Mouse (Mus musculus) stomach, embryonic 16.5 days (tissue): ENCODE results near the gene 4921524J17Rik. TPM values are rescaled to one million over a fixed set of nuclear protein-coding genes. Genes with fewer than 3 reads are reported as not detected.

Experiments
- ATAC-seq: fragments of 200-750 bp; cut with Nextera tagmentation; 2 replicates; pipeline ENCODE4 v1.8.0; 2017; ENCODE audit warnings: moderate number of reproducible peaks, moderate TSS enrichment; ENCODE audit not compliant: insufficient read depth, low FRiP score
- H3K27ac ChIP-seq: fragments of 300-500 bp; sonication (generic); 2 replicates; pipeline ENCODE4 v1.5.1; 2014; ENCODE audit warnings: low read length
- H3K27me3 ChIP-seq: fragments of 300-500 bp; sonication (generic); 2 replicates; pipeline ENCODE4 v1.6.1; 2014; ENCODE audit warnings: low read length, control low read depth, mixed read lengths; ENCODE audit not compliant: control insufficient read depth, insufficient read depth
- H3K36me3 ChIP-seq: fragments of 300-500 bp; sonication (generic); 2 replicates; pipeline ENCODE4 v1.6.1; 2014; ENCODE audit warnings: low read length; ENCODE audit not compliant: control insufficient read depth, insufficient read depth
- H3K4me1 ChIP-seq: fragments of 300-500 bp; sonication (generic); 2 replicates; pipeline ENCODE4 v1.6.1; 2014; ENCODE audit warnings: low read length, control low read depth, mixed read lengths; ENCODE audit not compliant: control insufficient read depth, insufficient read depth
- H3K4me2 ChIP-seq: fragments of 300-500 bp; sonication (generic); 2 replicates; pipeline ENCODE4 v1.6.1; 2014; ENCODE audit warnings: low read depth, low read length, mixed read lengths
- H3K4me3 ChIP-seq: fragments of 300-500 bp; sonication (generic); replicated peaks from 2 replicates; pipeline ENCODE4 v1.5.1; 2014; ENCODE audit warnings: mild to moderate bottlenecking, low read length
- H3K9ac ChIP-seq: fragments of 300-500 bp; sonication (generic); 2 replicates; pipeline ENCODE4 v1.6.1; 2014; ENCODE audit warnings: low read length
- H3K9me3 ChIP-seq: fragments of 300-500 bp; sonication (generic); replicated peaks from 2 replicates; pipeline ENCODE4 v1.6.1; 2016; ENCODE audit warnings: low read length, control low read depth; ENCODE audit not compliant: control insufficient read depth
- WGBS: fragments of 180-500 bp; shearing (Covaris S2); extraction: QIAGEN DNeasy Blood & Tissue Kit; methylation state at CpG from one replicate; pipeline ENCODE4 v1.1.7; 2014; 5-methylcytosine and 5-hydroxymethylcytosine counted together
- polyA plus RNA-seq: library from polyadenylated mRNA; unstranded; fragments of >200 nt; fragmentation: Nextera tagmentation; extraction: Ambion mirVana; gene quantifications from 2 replicates; pipeline ENCODE4 v1.2.1, GENCODE M21; 2015

4921524J17Rik gene
- polyA plus RNA-seq, 1 experiment from 2014 or later = 41.0 TPM

GRCm38 (mm10) chr8:85363406-85363805, 69.2 kb downstream of the 4921524J17Rik start:
- H3K4me3 ChIP-seq = no peak overlapping the region
- no peak overlapping the region for H3K27ac ChIP-seq
- H3K36me3 ChIP-seq = no peaks in the 10 kb centered on the region
- ATAC-seq = no peak
- no peaks in the 10 kb centered on the region for H3K27me3 ChIP-seq
- no peak overlapping the region for H3K4me2 ChIP-seq
- no peaks in the 10 kb centered on the region for H3K9me3 ChIP-seq
- H3K9ac ChIP-seq = no peak overlapping the region
- no peaks in the 10 kb centered on the region for H3K4me1 ChIP-seq
- WGBS = 71% methylated on average over 6 of the region's 6 CpGs

GRCm38 (mm10) chr8:85362211-85362610, 70.4 kb downstream of the 4921524J17Rik start:
- H3K4me2 ChIP-seq = no peak overlapping the region
- no peak overlapping the region for H3K27ac ChIP-seq
- no peaks in the 10 kb centered on the region for H3K9me3 ChIP-seq
- H3K27me3 ChIP-seq = no peaks in the 10 kb centered on the region
- H3K4me1 ChIP-seq = no peaks in the 10 kb centered on the region
- WGBS = 74% methylated on average over 4 of the region's 4 CpGs
- no peak for ATAC-seq
- no peaks in the 10 kb centered on the region for H3K36me3 ChIP-seq
- H3K9ac ChIP-seq = no peak overlapping the region
- no peak overlapping the region for H3K4me3 ChIP-seq

Other genes with a start within 250 kb of the 4921524J17Rik start
- not detected in 2 replicates for gene Olfr371, start 206.8 kb downstream of the 4921524J17Rik start, polyA plus RNA-seq
- gene Orc6, start 133.2 kb downstream of the 4921524J17Rik start, polyA plus RNA-seq = 76.8 and 78.2 TPM in 2 replicates
- 154 and 159 TPM in 2 replicates for gene Vps35, start 133.0 kb downstream of the 4921524J17Rik start, polyA plus RNA-seq
- 4.0 and 7.4 TPM in 2 replicates for gene Mylk3, start 46.5 kb downstream of the 4921524J17Rik start, polyA plus RNA-seq
- 26.7 and 27.5 TPM in 2 replicates for gene Gpt2, start 59.7 kb upstream of the 4921524J17Rik start, polyA plus RNA-seq
- 135 and 144 TPM in 2 replicates for gene Dnaja2, start 122.5 kb upstream of the 4921524J17Rik start, polyA plus RNA-seq